Mouse (Mus musculus): ENCODE measurements at regions not wholly inside any gene's neighbourhood (a gene's known extent, or its start where the extent isn't known, plus 50 kb on each side); places are given as distances from the start of the nearest gene placed in this dataset.
"Not testable (repeated sequence)": the region's sequence is repeated elsewhere in the genome, so short reads cannot be mapped to it uniquely, and the experiment has no call there.

DNA sequence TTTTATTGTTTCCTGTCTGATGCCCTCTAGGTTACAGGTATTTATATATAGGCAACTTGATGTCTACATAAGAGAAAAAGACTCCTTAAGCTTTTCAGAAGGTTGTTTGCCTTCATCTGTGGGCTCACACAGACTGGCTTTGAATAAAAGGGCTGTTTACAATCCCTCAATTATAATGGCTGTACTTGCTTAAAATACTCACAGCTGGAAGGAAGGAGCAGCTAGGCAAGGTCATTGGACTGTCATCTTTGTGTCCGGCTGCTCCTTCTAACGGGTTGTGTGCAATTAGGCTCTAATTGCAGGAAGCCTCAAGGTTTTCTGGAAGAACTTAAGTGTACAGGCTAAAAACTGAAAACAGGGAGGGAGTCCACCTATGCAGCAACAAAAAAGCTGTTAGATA, 103.8 kb upstream of the Thpo start:
- TF ChIP-seq ETS1 (conservative IDR thresholded peaks at IDR 0.05; ENCODE audit: low read depth, low read length) = no peak
- TF ChIP-seq TCF12 (IDR thresholded peaks at IDR 0.05; ENCODE audit: low read depth, low read length) = no peak
- no peak for TF ChIP-seq ZNF384 (IDR thresholded peaks at IDR 0.05; ENCODE audit: low read depth, low read length)
- Histone ChIP-seq H3K4me2 (ENCODE audit: insufficient read depth, low read depth, poor library complexity, severe bottlenecking) (no peak overlapping the region), H3K9me3 (replicated peaks; ENCODE audit: low read length) (peaks cover 5% of the 10 kb centered on the region), H3K9ac (ENCODE audit: insufficient read depth, low read depth) (no peak overlapping the region), H3K4me3 (replicated peaks in 1 of 3; ENCODE audit: low read depth in 2 of 3, low read length in 2 of 3, poor library complexity in 1 of 3) (no peak overlapping the region), H3K27me3 (replicated peaks) (no peaks in the 10 kb centered on the region), H3K79me2 (replicated peaks; ENCODE audit: control insufficient read depth, extremely low read depth, insufficient read depth, poor library complexity, severe bottlenecking) (no peaks in the 10 kb centered on the region), H3K36me3 (replicated peaks in 1 of 2; ENCODE audit: control insufficient read depth in 1 of 2, insufficient read depth in 1 of 2, low read length in 1 of 2) (peaks cover 0 to 24% of the 10 kb centered on the region in 2 experiments), H3K4me1 (ENCODE audit: control insufficient read depth in 1 of 2, insufficient read depth in 2 of 2) (peaks cover 0 to 4% of the 10 kb centered on the region in 2 experiments; a peak in 2 of 4 replicates), H3K27ac (ENCODE audit: insufficient read depth, low read depth) (no peak overlapping the region)
- in situ Hi-C loops (cut with MboI; ENCODE audit: low pct_ligation_motif_present, low pct_unique_long_range_greater_than_20kb, low sequenced_read_pairs) = no loop called here
- dilution Hi-C loops (cut with MboI; ENCODE audit: extremely low pct_ligation_motif_present, extremely low pct_unique_long_range_greater_than_20kb, low sequenced_read_pairs) = no loop called here
- no peak for DNase-seq (ENCODE audit: extremely low read depth)

- Histone ChIP-seq H3K4me2 (ENCODE audit: insufficient read depth, low read depth, poor library complexity, severe bottlenecking) (no peak overlapping the region), H3K4me1 (ENCODE audit: control insufficient read depth in 1 of 2, insufficient read depth in 2 of 2) (no peaks in the 10 kb centered on the region), H3K79me2 (replicated peaks; ENCODE audit: control insufficient read depth, extremely low read depth, insufficient read depth, poor library complexity, severe bottlenecking) (no peaks in the 10 kb centered on the region), H3K27ac (ENCODE audit: insufficient read depth, low read depth) (no peak overlapping the region), H3K9ac (ENCODE audit: insufficient read depth, low read depth) (no peak overlapping the region), H3K4me3 (replicated peaks in 1 of 3; ENCODE audit: low read depth in 2 of 3, low read length in 2 of 3, poor library complexity in 1 of 3) (no peak overlapping the region), H3K9me3 (replicated peaks; ENCODE audit: low read length) (peaks cover 5% of the 10 kb centered on the region), H3K36me3 (replicated peaks in 1 of 2; ENCODE audit: control insufficient read depth in 1 of 2, insufficient read depth in 1 of 2, low read length in 1 of 2) (peaks cover 0 to 28% of the 10 kb centered on the region in 2 experiments), H3K27me3 (replicated peaks) (no peaks in the 10 kb centered on the region)
- dilution Hi-C loops (cut with MboI; ENCODE audit: extremely low pct_ligation_motif_present, extremely low pct_unique_long_range_greater_than_20kb, low sequenced_read_pairs) (no loop called here), in situ Hi-C loops (cut with MboI; ENCODE audit: low pct_ligation_motif_present, low pct_unique_long_range_greater_than_20kb, low sequenced_read_pairs) (no loop called here)
- DNase-seq (ENCODE audit: extremely low read depth) = no peak
- TF ChIP-seq ZMIZ1 (IDR thresholded peaks at IDR 0.05; ENCODE audit: low read depth, low read length) (no peak), SMC3 (IDR thresholded peaks at IDR 0.05; ENCODE audit: low read depth, low read length) (no peak), SIN3A (IDR thresholded peaks at IDR 0.05; ENCODE audit: low read length) (no peak), CHD2 (IDR thresholded peaks at IDR 0.05; ENCODE audit: low read length) (no peak), KAT2A (IDR thresholded peaks at IDR 0.05; ENCODE audit: insufficient replicate concordance, low read length) (no peak)
Observed at GRCm38 (mm10) chr16:20836866-20837265, 102.6 kb upstream of the Thpo start.

DNA sequence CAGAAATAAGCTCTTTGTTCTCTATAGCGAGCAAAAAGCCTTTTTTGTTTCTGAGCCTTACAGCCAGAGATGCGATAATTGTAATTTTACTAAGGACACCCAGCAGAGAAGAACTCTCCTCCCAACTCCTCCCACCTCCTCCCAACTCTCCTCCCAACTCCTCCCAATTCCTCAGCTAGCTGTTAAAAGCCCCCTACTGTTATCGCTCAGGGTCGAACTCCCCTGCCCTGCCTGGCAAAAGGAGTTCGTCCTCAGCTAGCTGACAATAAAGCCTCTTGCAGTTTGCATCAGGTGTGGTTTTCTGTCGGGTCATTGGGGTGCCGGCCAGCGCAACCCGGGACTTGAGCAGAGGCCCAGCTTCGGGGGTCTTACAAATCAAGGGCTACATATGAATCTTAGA, 99.5 kb upstream of the Thpo start:
- DNase-seq (ENCODE audit: extremely low read depth); in situ Hi-C loops (cut with MboI; ENCODE audit: low pct_ligation_motif_present, low pct_unique_long_range_greater_than_20kb, low sequenced_read_pairs); H3K9ac ChIP-seq (ENCODE audit: insufficient read depth, low read depth); H3K27ac ChIP-seq (ENCODE audit: insufficient read depth, low read depth); H3K79me2 ChIP-seq (replicated peaks; ENCODE audit: control insufficient read depth, extremely low read depth, insufficient read depth, poor library complexity, severe bottlenecking); H3K27me3 ChIP-seq (replicated peaks); H3K4me2 ChIP-seq (ENCODE audit: insufficient read depth, low read depth, poor library complexity, severe bottlenecking); H3K4me3 ChIP-seq (replicated peaks in 1 of 3; ENCODE audit: low read depth in 2 of 3, low read length in 2 of 3, poor library complexity in 1 of 3); H3K9me3 ChIP-seq (replicated peaks; ENCODE audit: low read length); dilution Hi-C loops (cut with MboI; ENCODE audit: extremely low pct_ligation_motif_present, extremely low pct_unique_long_range_greater_than_20kb, low sequenced_read_pairs): not testable (repeated sequence)
- Histone ChIP-seq H3K36me3 (replicated peaks in 1 of 2; ENCODE audit: control insufficient read depth in 1 of 2, insufficient read depth in 1 of 2, low read length in 1 of 2) (peaks cover 0 to 27% of the 10 kb centered on the region in 2 experiments), H3K4me1 (ENCODE audit: control insufficient read depth in 1 of 2, insufficient read depth in 2 of 2) (peaks cover 9 to 20% of the 10 kb centered on the region in 2 experiments)

Data from CH12.LX (cell line).